Mouse (Mus musculus): ENCODE data around the gene Clmp. TPM values are rescaled to one million over a fixed set of nuclear protein-coding genes. Genes with fewer than 3 reads are reported as not detected.

The Clmp gene
- polyA plus RNA-seq, 1 experiment, result 3.8 TPM

- H3K27me3 ChIP-seq (ENCODE audit: control insufficient read depth, insufficient read depth, insufficient read length), result no peaks in the 10 kb centered on the region
- H3K4me2 ChIP-seq (ENCODE audit: low read depth), result no peak overlapping the region
- no peaks in the 10 kb centered on the region for H3K79me2 ChIP-seq (ENCODE audit: control insufficient read depth, insufficient read depth)
- no peaks in the 10 kb centered on the region for H3K36me3 ChIP-seq (ENCODE audit: control insufficient read depth, insufficient read depth)
- no peak overlapping the region for H3ac ChIP-seq (ENCODE audit: control insufficient read depth, insufficient read length)
- H3K4me3 ChIP-seq, result no peak overlapping the region
- TF ChIP-seq TCF12 (IDR thresholded peaks at IDR 0.05; ENCODE audit: insufficient read depth, poor library complexity, severe bottlenecking) (no peak), MYOD1 (IDR thresholded peaks at IDR 0.05; ENCODE audit: control insufficient read depth in 1 of 3, insufficient read length in 2 of 3, low read depth in 2 of 3) (no peak), SRF (IDR thresholded peaks at IDR 0.05; ENCODE audit: control insufficient read depth, insufficient read length, low read depth) (no peak), MYOG (IDR thresholded peaks at IDR 0.05; ENCODE audit: control insufficient read depth in 1 of 3, insufficient read depth in 1 of 3, insufficient read length in 2 of 3, low read depth in 2 of 3) (no peak), CEBPB (IDR thresholded peaks at IDR 0.05; ENCODE audit: insufficient read depth, poor library complexity, severe bottlenecking) (no peak)
Measured at GRCm38 (mm10) chr9:40727140-40727823, 41.5 kb downstream of the Clmp start.

DNA sequence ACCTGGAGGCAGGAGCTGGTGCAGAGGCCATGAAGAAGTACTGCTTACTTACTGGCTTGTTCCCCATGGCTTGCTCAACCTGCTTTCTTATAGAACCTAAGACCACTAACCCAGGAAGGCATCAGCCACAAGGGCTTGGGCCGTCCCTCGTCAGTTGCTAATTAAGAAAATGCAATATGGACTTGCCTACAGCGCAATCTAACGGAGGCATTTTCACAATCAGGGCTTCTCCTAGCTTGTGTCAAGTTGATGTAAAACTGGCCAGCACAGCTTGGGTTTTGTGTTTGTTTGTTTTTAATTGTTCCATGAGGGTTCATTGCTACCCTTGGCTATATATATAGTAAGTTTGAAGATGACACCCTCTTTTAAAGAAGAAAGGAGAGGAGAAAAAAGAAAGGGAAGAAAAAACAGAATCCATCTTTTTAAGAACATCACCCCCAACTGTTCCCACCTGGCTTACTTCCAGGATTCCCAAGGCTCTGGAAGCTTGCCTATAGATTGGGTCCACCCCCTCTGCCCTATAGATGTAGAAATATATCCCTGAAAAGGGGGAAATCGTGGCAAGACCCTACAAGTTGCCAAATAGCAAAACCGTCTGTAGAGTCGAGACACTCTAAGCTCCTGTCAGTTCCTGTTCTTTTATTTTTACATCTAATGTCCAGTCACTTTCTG, 42.2 kb downstream of the Clmp start:
- Histone ChIP-seq H3K79me2 (ENCODE audit: control insufficient read depth, insufficient read depth) (no peaks in the 10 kb centered on the region), H3K4me2 (ENCODE audit: low read depth) (no peak overlapping the region), H3ac (ENCODE audit: control insufficient read depth, insufficient read length) (no peak overlapping the region), H3K36me3 (ENCODE audit: control insufficient read depth, insufficient read depth) (no peaks in the 10 kb centered on the region), H3K27me3 (ENCODE audit: control insufficient read depth, insufficient read depth, insufficient read length) (no peaks in the 10 kb centered on the region), H3K4me3 (no peak overlapping the region)
- no peak for TF ChIP-seq MYOG (IDR thresholded peaks at IDR 0.05; ENCODE audit: control insufficient read depth in 1 of 3, insufficient read depth in 1 of 3, insufficient read length in 2 of 3, low read depth in 2 of 3)
- no peak for TF ChIP-seq SRF (IDR thresholded peaks at IDR 0.05; ENCODE audit: control insufficient read depth, insufficient read length, low read depth)
- no peak for TF ChIP-seq USF1 (IDR thresholded peaks at IDR 0.05; ENCODE audit: low read depth)

GRCm38 (mm10) chr9:40730302-40730700, 44.5 kb downstream of the Clmp start:
- peak; percentile 13 for TF ChIP-seq USF1 (IDR thresholded peaks at IDR 0.05; ENCODE audit: low read depth)
- TF ChIP-seq E2F4 (IDR thresholded peaks at IDR 0.05; ENCODE audit: insufficient read depth), result no peak
- no peak for TF ChIP-seq TCF12 (IDR thresholded peaks at IDR 0.05; ENCODE audit: insufficient read depth, poor library complexity, severe bottlenecking)
- TF ChIP-seq MYOG (IDR thresholded peaks at IDR 0.05; ENCODE audit: control insufficient read depth in 1 of 3, insufficient read depth in 1 of 3, insufficient read length in 2 of 3, low read depth in 2 of 3), result no peak
- Histone ChIP-seq H3K4me2 (ENCODE audit: low read depth) (peak overlapping the region; percentile 88), H3K79me2 (ENCODE audit: control insufficient read depth, insufficient read depth) (no peaks in the 10 kb centered on the region), H3K4me3 (peak overlapping the region; percentile 29), H3ac (ENCODE audit: control insufficient read depth, insufficient read length) (no peak overlapping the region), H3K27me3 (ENCODE audit: control insufficient read depth, insufficient read depth, insufficient read length) (no peaks in the 10 kb centered on the region), H3K36me3 (ENCODE audit: control insufficient read depth, insufficient read depth) (no peaks in the 10 kb centered on the region)

DNA sequence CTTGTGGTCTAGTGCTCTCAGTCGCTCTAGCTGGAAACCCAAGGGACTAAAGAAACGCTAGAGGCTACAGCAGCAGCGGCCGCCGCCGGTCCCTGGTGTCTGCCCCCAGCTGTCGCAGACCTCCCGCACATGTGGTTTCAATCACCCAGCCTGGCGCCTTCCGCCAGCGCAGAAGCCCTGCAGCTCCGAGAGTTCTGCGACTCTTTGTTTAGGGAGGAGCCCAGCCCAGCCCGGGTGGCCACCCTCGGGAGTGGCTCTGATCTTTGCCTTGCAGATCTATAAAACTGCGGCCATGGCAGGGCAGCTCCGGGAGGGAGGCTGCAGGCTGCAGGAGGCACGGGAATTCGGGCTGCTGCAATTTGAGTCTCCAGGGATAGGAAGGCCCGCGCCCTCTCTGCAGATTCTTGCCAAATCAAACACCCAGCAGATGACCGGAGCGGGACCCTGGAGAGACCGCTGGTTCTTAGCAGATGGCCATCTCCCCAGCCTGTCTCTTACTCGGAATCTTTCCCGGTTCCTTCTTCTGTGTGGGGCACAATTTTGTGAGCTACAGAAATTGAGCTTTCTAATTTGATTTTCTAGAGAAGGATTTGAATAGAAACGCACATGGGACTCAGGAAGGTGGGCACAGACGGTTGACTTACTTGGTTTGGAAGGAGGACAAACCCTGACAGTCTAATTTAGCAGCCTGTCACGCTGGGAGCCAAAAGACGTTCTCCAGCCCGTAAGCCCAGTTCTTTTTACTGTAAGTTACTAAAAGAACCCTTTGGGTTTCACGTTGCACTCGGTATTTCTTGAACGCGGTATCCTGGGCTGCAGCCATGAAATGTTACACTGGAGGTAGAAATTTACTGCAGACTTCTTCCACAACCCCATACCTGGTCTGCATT, 45.2 kb downstream of the Clmp start:
- H3K4me3 ChIP-seq, result peak overlapping the region; percentile 29
- no peaks in the 10 kb centered on the region for H3K36me3 ChIP-seq (ENCODE audit: control insufficient read depth, insufficient read depth)
- H3ac ChIP-seq (ENCODE audit: control insufficient read depth, insufficient read length), result no peak overlapping the region
- H3K27me3 ChIP-seq (ENCODE audit: control insufficient read depth, insufficient read depth, insufficient read length), result no peaks in the 10 kb centered on the region
- H3K79me2 ChIP-seq (ENCODE audit: control insufficient read depth, insufficient read depth), result no peaks in the 10 kb centered on the region
- TF ChIP-seq POLR2AphosphoS2 (IDR thresholded peaks at IDR 0.05; ENCODE audit: insufficient read length, low read depth) (no peak), TCF12 (IDR thresholded peaks at IDR 0.05; ENCODE audit: insufficient read depth, poor library complexity, severe bottlenecking) (peak; percentile 32), CEBPB (IDR thresholded peaks at IDR 0.05; ENCODE audit: insufficient read depth, poor library complexity, severe bottlenecking) (no peak), MAX (IDR thresholded peaks at IDR 0.05; ENCODE audit: low read depth) (no peak), POLR2A (IDR thresholded peaks at IDR 0.05; ENCODE audit: insufficient read length, low read depth) (peak; percentile 68), MYOD1 (IDR thresholded peaks at IDR 0.05; ENCODE audit: control insufficient read depth in 1 of 3, insufficient read length in 2 of 3, low read depth in 2 of 3) (peak in 2 of 3 experiments; percentile 76 to 80), SRF (IDR thresholded peaks at IDR 0.05; ENCODE audit: control insufficient read depth, insufficient read length, low read depth) (no peak), TCF3 (IDR thresholded peaks at IDR 0.05; ENCODE audit: insufficient read length, low read depth) (peak; percentile 59), E2F4 (IDR thresholded peaks at IDR 0.05; ENCODE audit: insufficient read depth) (no peak), MYOG (IDR thresholded peaks at IDR 0.05; ENCODE audit: control insufficient read depth in 1 of 3, insufficient read depth in 1 of 3, insufficient read length in 2 of 3, low read depth in 2 of 3) (peak; percentile 43 to 87 (median 74))
- peak overlapping the region; percentile 88 for H3K4me2 ChIP-seq (ENCODE audit: low read depth)

DNA sequence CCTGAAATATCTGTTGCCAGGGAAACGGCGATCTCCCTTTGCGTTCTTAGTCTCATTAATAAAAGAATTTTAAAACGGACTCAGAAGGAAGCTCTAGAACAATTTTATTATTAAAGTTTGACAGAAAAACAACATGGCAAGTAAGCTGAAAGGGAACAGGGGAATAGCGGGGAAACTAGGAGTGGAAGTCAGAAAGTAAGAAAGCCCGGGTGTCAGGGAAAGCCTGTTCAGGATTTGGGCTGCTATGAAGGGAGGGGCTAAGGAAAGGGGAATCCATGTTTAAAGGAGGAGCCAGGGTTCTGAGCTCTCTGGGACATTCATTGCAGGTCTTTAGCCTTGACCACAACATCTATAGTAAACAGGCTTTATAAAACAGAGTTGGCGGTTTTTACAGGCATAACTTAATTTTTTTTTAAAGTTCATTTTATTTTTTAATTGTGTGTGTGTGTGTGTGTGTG, 45.9 kb downstream of the Clmp start:
- Histone ChIP-seq H3ac (ENCODE audit: control insufficient read depth, insufficient read length) (no peak overlapping the region), H3K79me2 (ENCODE audit: control insufficient read depth, insufficient read depth) (no peaks in the 10 kb centered on the region), H3K4me2 (ENCODE audit: low read depth) (peak overlapping the region; percentile 88), H3K36me3 (ENCODE audit: control insufficient read depth, insufficient read depth) (no peaks in the 10 kb centered on the region), H3K4me3 (peak overlapping the region; percentile 29), H3K27me3 (ENCODE audit: control insufficient read depth, insufficient read depth, insufficient read length) (no peaks in the 10 kb centered on the region)
- no peak for TF ChIP-seq E2F4 (IDR thresholded peaks at IDR 0.05; ENCODE audit: insufficient read depth)
- TF ChIP-seq MYOD1 (IDR thresholded peaks at IDR 0.05; ENCODE audit: control insufficient read depth in 1 of 3, insufficient read length in 2 of 3, low read depth in 2 of 3), result no peak
- TF ChIP-seq POLR2A (IDR thresholded peaks at IDR 0.05; ENCODE audit: insufficient read length, low read depth), result no peak
- no peak for TF ChIP-seq USF1 (IDR thresholded peaks at IDR 0.05; ENCODE audit: low read depth)
- no peak for TF ChIP-seq MYOG (IDR thresholded peaks at IDR 0.05; ENCODE audit: control insufficient read depth in 1 of 3, insufficient read depth in 1 of 3, insufficient read length in 2 of 3, low read depth in 2 of 3)
- TF ChIP-seq REST (IDR thresholded peaks at IDR 0.05; ENCODE audit: insufficient read depth, insufficient read length), result no peak
- TF ChIP-seq POLR2AphosphoS2 (IDR thresholded peaks at IDR 0.05; ENCODE audit: insufficient read length, low read depth), result no peak
- TF ChIP-seq CEBPB (IDR thresholded peaks at IDR 0.05; ENCODE audit: insufficient read depth, poor library complexity, severe bottlenecking), result no peak
- no peak for TF ChIP-seq MAX (IDR thresholded peaks at IDR 0.05; ENCODE audit: low read depth)
- TF ChIP-seq SRF (IDR thresholded peaks at IDR 0.05; ENCODE audit: control insufficient read depth, insufficient read length, low read depth), result no peak
- TF ChIP-seq TCF3 (IDR thresholded peaks at IDR 0.05; ENCODE audit: insufficient read length, low read depth), result no peak
- no peak for TF ChIP-seq TCF12 (IDR thresholded peaks at IDR 0.05; ENCODE audit: insufficient read depth, poor library complexity, severe bottlenecking)

Data from myocyte (in vitro differentiated cells).